Mouse (Mus musculus) ovary, adult 18-20 months (tissue): ENCODE measurements at regions not wholly inside any gene's neighbourhood (a gene's known extent, or its start where the extent isn't known, plus 50 kb on each side); places are given as distances from the start of the nearest gene placed in this dataset.

Source experiments
- DNase-seq: peaks from one replicate; pipeline ENCODE4 v3.0.0; 2022; ENCODE audit warnings: low spot score, mixed read lengths

GRCm38 (mm10) chr11:111568876-111569275, 502.9 kb downstream of the Kcnj2 start:
- no peak for DNase-seq

- no peak for DNase-seq
Measured at GRCm38 (mm10) chr11:111577883-111578282, 511.9 kb downstream of the Kcnj2 start.

GRCm38 (mm10) chr11:111582980-111583379, 517.0 kb downstream of the Kcnj2 start:
- DNase-seq = no peak

GRCm38 (mm10) chr11:111583606-111584005, 517.6 kb downstream of the Kcnj2 start:
- no peak for DNase-seq

- no peak for DNase-seq
Measured at GRCm38 (mm10) chr11:111599456-111599855, 533.5 kb downstream of the Kcnj2 start.

- no peak for DNase-seq
Measured at GRCm38 (mm10) chr11:111605146-111605545, 539.2 kb downstream of the Kcnj2 start.

- no peak for DNase-seq
Measured at GRCm38 (mm10) chr11:111610522-111611015, 544.6 kb downstream of the Kcnj2 start.

- no peak for DNase-seq
Measured at GRCm38 (mm10) chr11:111643603-111644002, 577.6 kb downstream of the Kcnj2 start.

- no peak for DNase-seq
Measured at GRCm38 (mm10) chr11:111652882-111653281, 586.9 kb downstream of the Kcnj2 start.

- DNase-seq = no peak
Measured at GRCm38 (mm10) chr11:111657778-111658177, 591.8 kb downstream of the Kcnj2 start.

GRCm38 (mm10) chr11:111658362-111659309, 592.7 kb downstream of the Kcnj2 start:
- no peak for DNase-seq

- DNase-seq = no peak
Measured at GRCm38 (mm10) chr11:111663269-111663668, 597.3 kb downstream of the Kcnj2 start.

- no peak for DNase-seq
Measured at GRCm38 (mm10) chr11:111666336-111666735, 600.4 kb downstream of the Kcnj2 start.

- DNase-seq = no peak
Measured at GRCm38 (mm10) chr11:111671865-111672264, 605.9 kb downstream of the Kcnj2 start.

GRCm38 (mm10) chr11:111675673-111676072, 609.7 kb downstream of the Kcnj2 start:
- DNase-seq = no peak

GRCm38 (mm10) chr11:111682341-111682740, 616.4 kb downstream of the Kcnj2 start:
- DNase-seq = no peak

GRCm38 (mm10) chr11:111683909-111684308, 617.9 kb downstream of the Kcnj2 start:
- no peak for DNase-seq

- DNase-seq = no peak
Measured at GRCm38 (mm10) chr11:111687769-111688168, 621.8 kb downstream of the Kcnj2 start.

- DNase-seq = no peak
Measured at GRCm38 (mm10) chr11:111688186-111688860, 622.4 kb downstream of the Kcnj2 start.

GRCm38 (mm10) chr11:111689899-111690298, 623.9 kb downstream of the Kcnj2 start:
- no peak for DNase-seq

GRCm38 (mm10) chr11:111691512-111691911, 625.5 kb downstream of the Kcnj2 start:
- no peak for DNase-seq

- DNase-seq = no peak
Measured at GRCm38 (mm10) chr11:111696668-111697067, 630.7 kb downstream of the Kcnj2 start.

- no peak for DNase-seq
Measured at GRCm38 (mm10) chr11:111699862-111700261, 633.9 kb downstream of the Kcnj2 start.
